In genomic region chr12:105356781-105357180, GRCm38 (mm10) we compare ENCODE assay signal across 19 mouse cellular contexts. TPM values are rescaled to one million over a fixed set of nuclear protein-coding genes. Genes with fewer than 3 reads are reported as not detected.
"Had no signal": no experiment of that assay in that cellular context is flagged by ENCODE, and none has a peak within 500 bp of the region (broad histone marks: within the 10 kb centered on the region; RNA-seq: fewer than 3 reads in every experiment).

No protein-coding gene starts in this region.

- H3K4me3 ChIP-seq: kidney, embryonic 15.5 days; limb, embryonic 12.5 days; limb, embryonic 15.5 days; midbrain, embryonic 12.5 days; midbrain, embryonic 15.5 days; neural tube, embryonic 12.5 days had no signal

- H3K9me3 ChIP-seq: kidney, embryonic 15.5 days; limb, embryonic 12.5 days; limb, embryonic 15.5 days; midbrain, embryonic 12.5 days; midbrain, embryonic 15.5 days; neural tube, embryonic 12.5 days had no signal

- H3K27me3 ChIP-seq: kidney, embryonic 15.5 days; limb, embryonic 12.5 days; limb, embryonic 15.5 days; midbrain, embryonic 12.5 days; midbrain, embryonic 15.5 days; neural tube, embryonic 12.5 days had no signal

- H3K36me3 ChIP-seq: kidney, embryonic 15.5 days; limb, embryonic 12.5 days; limb, embryonic 15.5 days; midbrain, embryonic 12.5 days; midbrain, embryonic 15.5 days; neural tube, embryonic 12.5 days had no signal

- H3K4me1 ChIP-seq: kidney, embryonic 15.5 days; limb, embryonic 15.5 days; midbrain, embryonic 12.5 days; neural tube, embryonic 12.5 days had no signal

- H3K27ac ChIP-seq: kidney, embryonic 15.5 days; limb, embryonic 12.5 days; limb, embryonic 15.5 days; liver, embryonic 14.5 days; macrophage; midbrain, embryonic 12.5 days; midbrain, embryonic 15.5 days; neural tube, embryonic 12.5 days had no signal

- H3K9ac ChIP-seq: kidney, embryonic 15.5 days; limb, embryonic 12.5 days; limb, embryonic 15.5 days; liver, embryonic 14.5 days; liver, postnatal 0 days; lung, embryonic 14.5 days; midbrain, embryonic 12.5 days; midbrain, embryonic 15.5 days; neural tube, embryonic 12.5 days had no signal

- ATAC-seq: liver, postnatal 0 days; lung, postnatal 0 days; midbrain, embryonic 15.5 days had no signal

- H3K4me2 ChIP-seq: kidney, embryonic 15.5 days; limb, embryonic 12.5 days; limb, embryonic 15.5 days; liver, embryonic 11.5 days; lung, embryonic 14.5 days; midbrain, embryonic 12.5 days; midbrain, embryonic 15.5 days; neural tube, embryonic 12.5 days had no signal

- DNase-seq: kidney, postnatal 10 days; kidney, postnatal 4 days; left cerebral cortex, postnatal 4 days; liver, postnatal 0 days; lung, embryonic 14.5 days; thymus, adult 18-20 months; thymus, postnatal 36 days had no signal

RNA-seq across cellular contexts. Expression of gene Tunar, which starts 23.1 kb away (rescaled TPM):
- polyA plus RNA-seq: liver, embryonic 14.5 days; liver, postnatal 0 days; lung, postnatal 0 days; macrophage; spleen, adult 2 months; urinary bladder, adult 2 months had no signal
